Mouse (Mus musculus) lung, adult 2 months (tissue): ENCODE results near the gene 4930430F08Rik.

Experiments
- CTCF ChIP-seq: fragments of 200-500 bp; IDR thresholded peaks from 2 replicates; pipeline ENCODE4 v1.5.1; 2011; ENCODE audit warnings: mild to moderate bottlenecking, low read length, control low read depth; ENCODE audit not compliant: insufficient read depth
- POLR2A ChIP-seq: fragments of 200-500 bp; IDR thresholded peaks from 2 replicates; pipeline ENCODE4 v1.6.1; 2011; ENCODE audit warnings: low read depth, mild to moderate bottlenecking, control low read depth, low read length, borderline replicate concordance; ENCODE audit errors: extremely low read depth

DNA sequence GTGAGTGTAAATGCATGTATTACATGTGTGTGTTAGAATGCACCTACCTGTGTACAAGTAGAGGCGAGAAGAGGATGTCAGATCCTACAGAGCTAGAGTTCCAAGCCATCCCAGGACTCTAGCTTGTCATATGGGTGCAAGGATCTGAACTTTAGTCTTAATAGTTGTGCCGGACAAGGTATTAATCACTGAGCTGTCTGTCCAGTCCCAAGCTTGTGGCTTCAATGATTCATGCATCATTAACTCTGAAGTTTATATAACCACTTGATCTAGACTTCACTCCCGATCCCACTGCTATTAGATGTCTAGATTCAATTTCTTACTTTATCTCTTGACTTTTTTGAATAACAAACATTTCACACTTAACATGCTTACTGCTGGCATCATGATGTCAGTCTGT, 8.1 kb upstream of the 4930430F08Rik start:
- TF ChIP-seq POLR2A = no peak
- TF ChIP-seq CTCF = no peak
